Mouse (Mus musculus): ENCODE data around the gene Usp37. TPM values are rescaled to one million over a fixed set of nuclear protein-coding genes. Genes with fewer than 3 reads are reported as not detected.

Usp37 gene
- polyA plus RNA-seq, 1 experiment = 4.3 TPM

- Histone ChIP-seq H3K4me3 (ENCODE audit: insufficient read depth, low read depth, low read length) (peak overlapping the region; percentile 46), H3K27ac (ENCODE audit: insufficient read depth, low read depth, low read length) (peak overlapping the region; percentile 99), H3K36me3 (ENCODE audit: control insufficient read depth, insufficient read depth, low read length) (no peaks in the 10 kb centered on the region), H3K27me3 (replicated peaks; ENCODE audit: control insufficient read depth, insufficient read depth, low read length) (no peaks in the 10 kb centered on the region), H3K4me1 (ENCODE audit: control insufficient read depth, insufficient read depth, low read length) (peaks cover 4% of the 10 kb centered on the region; the same call in 1 of the 2 replicates)
- 51% methylated on average over 15 of the region's 15 CpGs for WGBS
- TF ChIP-seq CTCF (conservative IDR thresholded peaks at IDR 0.05; ENCODE audit: insufficient read depth, insufficient read length, low read depth, low read length) (no peak), POLR2A (IDR thresholded peaks at IDR 0.05; ENCODE audit: low read depth, low read length) (no peak)
- DNase-seq = no peak
These were observed 156.6 kb downstream of the Usp37 start for GRCm38 (mm10) chr1:74387386-74387988.

- peak; percentile 59 for TF ChIP-seq CTCF (conservative IDR thresholded peaks at IDR 0.05; ENCODE audit: insufficient read depth, insufficient read length, low read depth, low read length)
- TF ChIP-seq POLR2A (IDR thresholded peaks at IDR 0.05; ENCODE audit: low read depth, low read length) = peak; percentile 37
- Histone ChIP-seq H3K4me1 (ENCODE audit: control insufficient read depth, insufficient read depth, low read length) (peaks cover 4% of the 10 kb centered on the region; the same call in 1 of the 2 replicates), H3K36me3 (ENCODE audit: control insufficient read depth, insufficient read depth, low read length) (no peaks in the 10 kb centered on the region), H3K4me3 (ENCODE audit: insufficient read depth, low read depth, low read length) (peak overlapping the region; percentile 46), H3K27ac (ENCODE audit: insufficient read depth, low read depth, low read length) (peak overlapping the region; percentile 99), H3K27me3 (replicated peaks; ENCODE audit: control insufficient read depth, insufficient read depth, low read length) (no peaks in the 10 kb centered on the region)
- DNase-seq = peak; percentile 98
- WGBS = under 1% methylated on average over 26 of the region's 26 CpGs
These were observed 157.2 kb downstream of the Usp37 start for GRCm38 (mm10) chr1:74386714-74387385.

- Histone ChIP-seq H3K4me1 (ENCODE audit: control insufficient read depth, insufficient read depth, low read length) (peaks cover 4% of the 10 kb centered on the region; the same call in 1 of the 2 replicates), H3K27me3 (replicated peaks; ENCODE audit: control insufficient read depth, insufficient read depth, low read length) (no peaks in the 10 kb centered on the region), H3K36me3 (ENCODE audit: control insufficient read depth, insufficient read depth, low read length) (no peaks in the 10 kb centered on the region), H3K27ac (ENCODE audit: insufficient read depth, low read depth, low read length) (peak overlapping the region; percentile 99), H3K4me3 (ENCODE audit: insufficient read depth, low read depth, low read length) (peak overlapping the region; percentile 46)
- no peak for TF ChIP-seq POLR2A (IDR thresholded peaks at IDR 0.05; ENCODE audit: low read depth, low read length)
- TF ChIP-seq CTCF (conservative IDR thresholded peaks at IDR 0.05; ENCODE audit: insufficient read depth, insufficient read length, low read depth, low read length) = no peak
- 32% methylated on average over 7 of the region's 10 CpGs for WGBS
- no peak for DNase-seq
These were observed 157.7 kb downstream of the Usp37 start for GRCm38 (mm10) chr1:74386363-74386713.

GRCm38 (mm10) chr1:74385531-74385930, 158.6 kb downstream of the Usp37 start:
- 88% methylated on average over 8 of the region's 8 CpGs for WGBS
- Histone ChIP-seq H3K27me3 (replicated peaks; ENCODE audit: control insufficient read depth, insufficient read depth, low read length) (no peaks in the 10 kb centered on the region), H3K4me3 (ENCODE audit: insufficient read depth, low read depth, low read length) (no peak overlapping the region), H3K36me3 (ENCODE audit: control insufficient read depth, insufficient read depth, low read length) (no peaks in the 10 kb centered on the region), H3K27ac (ENCODE audit: insufficient read depth, low read depth, low read length) (no peak overlapping the region), H3K4me1 (ENCODE audit: control insufficient read depth, insufficient read depth, low read length) (peaks cover 4% of the 10 kb centered on the region; the same call in 1 of the 2 replicates)
- no peak for DNase-seq
- TF ChIP-seq CTCF (conservative IDR thresholded peaks at IDR 0.05; ENCODE audit: insufficient read depth, insufficient read length, low read depth, low read length) (no peak), POLR2A (IDR thresholded peaks at IDR 0.05; ENCODE audit: low read depth, low read length) (no peak)

Other genes with a start within 250 kb of the Usp37 start
- gene Tmbim1, start 238.7 kb downstream of the Usp37 start, polyA plus RNA-seq (2012; rRNA removed) = 74.1 and 103 TPM in 2 replicates
- gene Catip, start 182.2 kb downstream of the Usp37 start, polyA plus RNA-seq (2012; rRNA removed) = 0.33 and 0.43 TPM in 2 replicates
- gene Slc11a1, start 169.1 kb downstream of the Usp37 start, polyA plus RNA-seq (2012; rRNA removed) = 13.4 and 15.3 TPM in 2 replicates
- gene Ctdsp1, start 152.8 kb downstream of the Usp37 start, polyA plus RNA-seq (2012; rRNA removed) = 185 and 187 TPM in 2 replicates
- 69.8 and 75.0 TPM in 2 replicates for gene Vil1, start 134.9 kb downstream of the Usp37 start, polyA plus RNA-seq (2012; rRNA removed)
- 16.4 and 18.6 TPM in 2 replicates for gene Cnot9, start 38.2 kb downstream of the Usp37 start, polyA plus RNA-seq (2012; rRNA removed)
- 1.0 and 1.4 TPM in 2 replicates for gene Plcd4, start 1.4 kb downstream of the Usp37 start, polyA plus RNA-seq (2012; rRNA removed)
- gene Zfp142, start 44.0 kb upstream of the Usp37 start, polyA plus RNA-seq (2012; rRNA removed) = 11.2 and 12.6 TPM in 2 replicates
- 29.3 and 32.8 TPM in 2 replicates for gene Bcs1l, start 44.0 kb upstream of the Usp37 start, polyA plus RNA-seq (2012; rRNA removed)
- 63.3 and 64.1 TPM in 2 replicates for gene Rnf25, start 57.1 kb upstream of the Usp37 start, polyA plus RNA-seq (2012; rRNA removed)
- 5.9 and 6.4 TPM in 2 replicates for gene Stk36, start 57.2 kb upstream of the Usp37 start, polyA plus RNA-seq (2012; rRNA removed)
- 11.2 and 15.2 TPM in 2 replicates for gene Ttll4, start 117.5 kb upstream of the Usp37 start, polyA plus RNA-seq (2012; rRNA removed)
- gene Cyp27a1, start 169.3 kb upstream of the Usp37 start, polyA plus RNA-seq (2012; rRNA removed) = 31.7 and 34.6 TPM in 2 replicates
- gene Prkag3, start 204.9 kb upstream of the Usp37 start, polyA plus RNA-seq (2012; rRNA removed) = 2.9 TPM in 2 replicates
- 0.27 and 0.48 TPM in 2 replicates for gene Wnt6, start 227.6 kb upstream of the Usp37 start, polyA plus RNA-seq (2012; rRNA removed)
- gene Wnt10a, start 247.2 kb upstream of the Usp37 start, polyA plus RNA-seq (2012; rRNA removed) = 1.2 TPM in 2 replicates